Mouse (Mus musculus) spleen, adult 2 months (tissue): ENCODE results near the gene Zdhhc1.

Experiments used
- CTCF ChIP-seq: fragments of 200-500 bp; IDR thresholded peaks from 2 replicates; pipeline ENCODE4 v1.5.1; 2011; ENCODE audit warnings: mild to moderate bottlenecking, inconsistent platforms; ENCODE audit not compliant: insufficient read depth, insufficient read length, insufficient replicate concordance; ENCODE audit errors: extremely low read depth
- POLR2A ChIP-seq: fragments of 200-500 bp; IDR thresholded peaks from 2 replicates; pipeline ENCODE4 v1.6.1; 2011; ENCODE audit warnings: low read depth, low read length, inconsistent platforms

DNA sequence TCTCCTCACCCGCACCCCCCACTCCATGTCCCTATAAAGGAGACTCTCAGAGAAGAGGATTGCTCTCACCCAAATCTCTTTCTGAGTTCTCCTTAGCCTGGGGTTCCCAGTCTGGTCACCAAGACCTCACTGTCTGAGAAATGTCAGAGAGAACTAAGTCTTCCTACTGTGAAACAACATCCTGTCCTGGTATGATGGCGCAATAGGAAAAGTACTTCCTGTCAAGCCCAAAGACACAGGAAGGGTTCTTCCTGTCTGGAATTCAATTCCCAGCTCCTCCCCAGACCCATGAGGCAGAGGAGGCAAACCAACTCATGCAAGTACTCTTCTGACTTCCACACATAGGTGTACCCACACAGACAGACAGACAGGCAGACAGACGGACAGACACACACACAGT is 7.9 kb upstream of the Zdhhc1 start:
- no peak for TF ChIP-seq POLR2A
- TF ChIP-seq CTCF = no peak
